Mouse (Mus musculus) heart, postnatal 0 days (tissue): ENCODE data around the gene Med27.

Experiments
- CTCF ChIP-seq: IDR thresholded peaks from 2 replicates; pipeline ENCODE4 v1.5.1; 2016; ENCODE audit warnings: antibody characterized with exemption, control low read depth, low read depth
- EP300 ChIP-seq: IDR thresholded peaks from 2 replicates; pipeline ENCODE4 v1.6.1; 2016; ENCODE audit warnings: antibody characterized with exemption, low read depth

DNA sequence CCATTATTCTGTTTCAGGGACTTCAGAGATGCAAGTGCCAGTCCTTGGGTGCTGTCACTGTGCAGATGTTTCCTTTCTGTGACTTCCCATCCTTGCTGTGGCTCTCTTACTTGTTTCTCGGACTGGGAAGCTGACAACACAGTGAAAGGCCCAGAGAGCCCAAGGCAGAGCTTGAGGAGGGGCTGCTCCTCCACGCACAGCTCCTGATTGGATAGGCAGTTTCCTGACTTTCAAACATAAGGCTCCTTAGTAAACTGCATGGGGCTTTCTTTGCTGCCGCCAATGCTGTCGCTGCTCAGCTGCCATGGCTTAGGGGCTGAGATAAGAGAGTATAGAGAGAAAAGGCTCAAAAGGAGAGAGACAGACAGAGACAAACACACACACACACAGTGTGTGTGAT lies 35.1 kb downstream of the Med27 start:
- no peak for TF ChIP-seq CTCF
- no peak for TF ChIP-seq EP300
